Mouse (Mus musculus): ENCODE results near the gene Six1. TPM values are rescaled to one million over a fixed set of nuclear protein-coding genes. Genes with fewer than 3 reads are reported as not detected.
A peak's percentile ranks its signal among the peaks of the same experiment; 100 is the strongest.
"Not testable (repeated sequence)": the region's sequence is repeated elsewhere in the genome, so short reads cannot be mapped to it uniquely, and the experiment has no call there.

Six1 gene
- polyA plus RNA-seq, 1 experiment = 1.1 TPM

- no peak for DNase-seq (ENCODE audit: low spot score)
Measured at GRCm38 (mm10) chr12:73034901-73035895, 18.5 kb downstream of the Six1 start.

GRCm38 (mm10) chr12:73032665-73033064, 21.0 kb downstream of the Six1 start:
- DNase-seq (ENCODE audit: low spot score) = no peak

- DNase-seq (ENCODE audit: low spot score) = no peak
Measured at GRCm38 (mm10) chr12:73031315-73031714, 22.4 kb downstream of the Six1 start.

GRCm38 (mm10) chr12:73025490-73025889, 28.2 kb downstream of the Six1 start:
- no peak for DNase-seq (ENCODE audit: low spot score)

DNA sequence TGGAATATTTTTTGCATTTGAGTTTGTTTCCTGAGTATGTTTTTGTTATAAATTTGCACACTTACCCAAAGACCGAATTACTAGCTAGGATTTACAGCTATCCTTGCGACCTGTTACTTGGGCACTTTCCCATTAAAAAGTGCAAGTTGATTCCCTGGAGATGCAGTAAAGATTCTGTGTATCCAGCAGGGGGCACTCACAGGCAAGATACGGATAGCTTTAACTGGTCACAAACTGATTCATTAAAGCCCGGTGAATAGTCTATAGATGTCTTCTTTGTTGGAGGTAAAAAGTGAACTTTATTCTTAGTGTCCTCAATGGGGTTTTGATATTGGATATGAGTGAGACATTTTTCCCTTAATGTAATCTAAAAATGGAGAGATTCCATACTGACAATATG, 32.7 kb downstream of the Six1 start:
- DNase-seq (ENCODE audit: low spot score) = no peak

DNA sequence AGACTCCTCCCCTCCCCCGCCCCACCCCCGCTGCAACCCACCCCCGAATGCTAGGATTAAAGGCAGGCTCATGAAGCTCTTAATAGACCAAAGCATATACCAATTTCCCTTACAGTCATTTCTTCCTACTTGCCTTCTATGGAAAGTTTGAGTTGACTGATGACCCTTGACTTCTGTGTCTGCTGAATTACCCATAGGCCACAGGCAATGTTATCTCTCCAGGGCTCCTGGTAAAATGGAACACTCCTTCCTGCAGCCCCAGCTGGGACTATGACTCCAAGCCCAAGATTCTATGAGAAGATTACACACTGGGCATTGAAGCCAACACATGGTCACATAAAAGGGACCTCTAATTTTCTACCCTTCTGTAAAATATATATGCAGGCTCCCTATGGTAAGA, 33.3 kb downstream of the Six1 start:
- no peak for DNase-seq (ENCODE audit: low spot score)

DNA sequence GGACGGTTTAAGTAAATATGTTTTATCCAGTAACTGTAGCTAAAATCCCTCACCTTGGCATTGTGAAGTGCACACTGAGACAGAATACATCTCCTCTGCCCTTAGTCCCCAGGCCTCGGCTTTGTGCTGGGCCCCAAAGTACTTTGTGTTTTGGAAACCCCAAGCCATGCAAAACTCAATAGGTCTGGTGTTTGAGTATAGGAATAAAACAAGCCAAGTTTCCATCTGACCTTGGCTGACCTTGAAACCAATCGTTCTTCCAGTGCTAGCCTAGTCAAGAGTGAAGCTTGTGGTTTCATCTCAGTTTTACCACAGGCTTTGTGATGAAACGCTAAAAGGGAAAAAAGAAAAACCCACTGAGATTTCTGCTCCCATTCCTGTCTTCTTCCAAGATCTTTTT, 34.8 kb downstream of the Six1 start:
- DNase-seq (ENCODE audit: low spot score) = no peak

GRCm38 (mm10) chr12:73016171-73016570, 37.5 kb downstream of the Six1 start:
- no peak for DNase-seq (ENCODE audit: low spot score)

GRCm38 (mm10) chr12:73014311-73014710, 39.4 kb downstream of the Six1 start:
- peak; percentile 25 for DNase-seq (ENCODE audit: low spot score)

DNA sequence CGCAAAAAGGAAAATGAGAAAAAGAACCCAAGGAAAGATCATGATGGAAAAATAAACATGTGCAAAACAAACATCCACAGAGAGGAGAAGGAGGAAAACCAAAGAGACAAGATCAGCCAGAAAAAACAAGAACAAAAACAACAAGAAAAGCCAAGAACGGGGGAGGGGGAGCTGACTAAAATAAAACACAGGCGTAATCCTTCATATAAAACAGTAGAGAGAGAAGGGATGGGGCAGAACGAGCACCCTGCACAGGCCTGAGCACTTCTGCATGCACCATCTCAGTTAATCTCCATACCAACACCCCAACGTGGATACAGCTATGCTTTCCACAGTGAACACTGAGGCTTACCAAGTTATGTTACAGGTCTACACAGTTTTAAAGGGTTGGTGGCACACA, 40.9 kb downstream of the Six1 start:
- no peak for DNase-seq (ENCODE audit: low spot score)

GRCm38 (mm10) chr12:73012136-73012785, 41.4 kb downstream of the Six1 start:
- DNase-seq (ENCODE audit: low spot score) = no peak

DNA sequence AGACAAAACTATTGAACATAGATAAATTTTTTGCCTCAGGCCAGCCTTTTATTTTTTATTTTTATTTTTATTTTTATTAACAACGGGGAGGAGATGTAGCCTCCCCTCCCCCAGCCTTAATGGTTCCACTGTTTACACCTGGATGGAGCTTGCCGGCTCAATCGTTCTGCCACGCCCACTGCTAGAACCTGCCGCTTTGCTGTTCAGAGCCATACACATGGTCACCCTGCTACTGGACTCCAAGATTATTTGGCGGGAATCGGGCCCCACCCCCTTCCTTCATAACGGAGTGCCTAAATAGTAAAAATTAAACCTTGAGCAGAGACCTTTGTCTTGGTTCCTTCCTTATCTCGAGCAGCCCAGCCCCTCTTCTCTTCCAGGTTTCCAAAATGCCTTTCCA, 50.8 kb downstream of the Six1 start:
- DNase-seq (ENCODE audit: low spot score) = not testable (repeated sequence)

GRCm38 (mm10) chr12:73002281-73002680, 51.4 kb downstream of the Six1 start:
- DNase-seq (ENCODE audit: low spot score) = peak; percentile 27

GRCm38 (mm10) chr12:72998105-72999001, 55.3 kb downstream of the Six1 start:
- no peak for DNase-seq (ENCODE audit: low spot score)

GRCm38 (mm10) chr12:72996646-72997045, 57.0 kb downstream of the Six1 start:
- no peak for DNase-seq (ENCODE audit: low spot score)

Other genes with a start within 250 kb of the Six1 start
- not detected in 2 replicates for gene Six6, start 114.0 kb downstream of the Six1 start, polyA plus RNA-seq (2012; rRNA removed)
- 2.0 and 3.4 TPM in 2 replicates for gene 4930447C04Rik, start 113.1 kb downstream of the Six1 start, polyA plus RNA-seq (2012; rRNA removed)
- gene Six4, start 59.6 kb upstream of the Six1 start, polyA plus RNA-seq (2012; rRNA removed) = 3.9 and 4.0 TPM in 2 replicates
- gene Mnat1, start 69.8 kb upstream of the Six1 start, polyA plus RNA-seq (2012; rRNA removed) = 19.7 and 20.4 TPM in 2 replicates
- gene Trmt5, start 232.8 kb upstream of the Six1 start, polyA plus RNA-seq (2012; rRNA removed) = 13.6 and 14.0 TPM in 2 replicates
- 14.6 and 18.2 TPM in 2 replicates for gene Slc38a6, start 232.9 kb upstream of the Six1 start, polyA plus RNA-seq (2012; rRNA removed)

Data from urinary bladder, adult 2 months (tissue).